In the genomic region with DNA sequence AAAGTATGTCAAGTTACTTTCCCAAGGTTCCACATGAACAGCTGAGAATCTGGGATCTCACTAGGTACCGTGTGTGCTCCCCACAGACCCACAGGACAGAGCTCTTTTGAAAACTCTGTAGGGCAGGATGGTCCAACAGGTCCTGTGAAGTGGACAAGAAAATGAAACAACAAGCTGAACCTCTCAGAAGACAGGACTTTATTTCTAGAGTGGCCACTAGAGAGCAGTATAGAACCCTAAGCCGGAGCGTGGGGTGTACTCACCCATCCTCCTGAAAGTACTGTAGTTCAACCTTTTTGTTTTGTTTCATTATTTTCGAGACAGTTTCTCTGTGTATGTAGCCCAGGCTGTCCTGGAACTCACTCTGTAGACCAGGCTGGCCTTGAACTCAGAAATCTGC, we compare ENCODE assay signal across 13 mouse cellular contexts. TPM values are rescaled to one million over a fixed set of nuclear protein-coding genes. Genes with fewer than 3 reads are reported as not detected.
A peak's percentile ranks its signal among the peaks of the same experiment; 100 is the strongest.
DNase-seq lines count a peak whose midpoint lies in the region; TF ChIP-seq lines count a peak whose summit lies in the region.
"Had no signal": no experiment of that assay in that cellular context is flagged by ENCODE, and none has a peak within 500 bp of the region (broad histone marks: within the 10 kb centered on the region; RNA-seq: fewer than 3 reads in every experiment).

No protein-coding gene starts in this region.

- TF ChIP-seq CTCF in small intestine, adult 2 months (IDR thresholded peaks at IDR 0.05; ENCODE audit: extremely low read depth, insufficient read length, insufficient replicate concordance, low read depth, low read length): no peak

- TF ChIP-seq POLR2A in small intestine, adult 2 months (IDR thresholded peaks at IDR 0.05; ENCODE audit: low read depth, low read length): no peak

- 70% methylated on average over 4 of the region's 4 CpGs for WGBS in small intestine, adult 2 months

- H3K27me3 ChIP-seq in small intestine, adult 2 months (ENCODE audit: control insufficient read depth, insufficient read depth, low read length): no peaks in the 10 kb centered on the region
- H3K27me3 ChIP-seq: limb, embryonic 12.5 days; neural tube, embryonic 12.5 days; Patski had no signal

- DNase-seq in heart, adult 8-10 months (ENCODE audit: low spot score): peak; percentile 44
- DNase-seq in heart, postnatal 25 days (ENCODE audit: low spot score): no peak
- peak; percentile 29 for DNase-seq in retina, embryonic 14.5 days (ENCODE audit: low spot score)
- DNase-seq in retina, postnatal 1 day: no peak
- DNase-seq in brain, adult 2 months (ENCODE audit: low read depth, low spot score): peak; percentile 21
- no peak for DNase-seq in kidney, adult 11 months
- DNase-seq in right cerebral cortex, postnatal 10 days (ENCODE audit: low spot score in 2 of 2): no peak
- DNase-seq: lung, postnatal 4 days; thymus, postnatal 25 days had no signal

- intact Hi-C loops in heart, postnatal 25 days (cut with DNase I): no loop called here

- H3K4me3 ChIP-seq in small intestine, adult 2 months (ENCODE audit: low read depth, low read length): no peak overlapping the region
- H3K4me3 ChIP-seq: limb, embryonic 12.5 days; neural tube, embryonic 12.5 days had no signal

- H3K4me1 ChIP-seq in small intestine, adult 2 months (ENCODE audit: control insufficient read depth, insufficient read depth, insufficient read length, low read length): peaks cover 16% of the 10 kb centered on the region
- H3K4me1 ChIP-seq: limb, embryonic 12.5 days; neural tube, embryonic 12.5 days had no signal

- H3K36me3 ChIP-seq in small intestine, adult 2 months (ENCODE audit: control insufficient read depth, insufficient read depth, low read length): peaks cover 22% of the 10 kb centered on the region

- H3K27ac ChIP-seq in small intestine, adult 2 months (ENCODE audit: insufficient read depth, low read depth, low read length): peak overlapping the region; percentile 51; the same call in 1 of the 2 replicates
- H3K27ac ChIP-seq: limb, embryonic 12.5 days; neural tube, embryonic 12.5 days had no signal

RNA-seq across cellular contexts. Expression of a gene that starts 19.7 kb away (rescaled TPM):
- 10 to 100 TPM; 24.2 to 36.7 (median 31.4) TPM for total RNA-seq in heart, adult 8-10 months (2022)
- total RNA-seq in heart, postnatal 25 days (2021): 10 to 100 TPM; 31.8 to 33.7 TPM
- polyA plus RNA-seq in small intestine, adult 2 months (2012; rRNA removed): 7.3 and 21.5 TPM in 2 replicates
- polyA plus RNA-seq: limb, embryonic 12.5 days; neural tube, embryonic 12.5 days had no signal

RNA-seq across cellular contexts. Expression of a gene that starts 57.6 kb away (rescaled TPM):
- total RNA-seq in heart, adult 8-10 months (2022): 10 to 100 TPM; 18.8 to 24.0 (median 21.1) TPM
- 10 to 100 TPM; 20.1 to 21.3 TPM for total RNA-seq in heart, postnatal 25 days (2021)
- polyA plus RNA-seq in small intestine, adult 2 months (2012; rRNA removed): 6.1 and 11.1 TPM in 2 replicates

Comparison
In these comparisons a context has a peak if more than half of its experiments do, and no peak if none do; other contexts are left out.
1. DNase-seq: peak in heart, adult 8-10 months (single experiment), retina, embryonic 14.5 days (single experiment) and brain, adult 2 months (single experiment); none in heart, postnatal 25 days (single experiment), retina, postnatal 1 day (single experiment), kidney, adult 11 months (single experiment) and right cerebral cortex, postnatal 10 days (0 of 2).